Mouse (Mus musculus): ENCODE measurements around the gene Gm21974. TPM values are rescaled to one million over a fixed set of nuclear protein-coding genes. Genes with fewer than 3 reads are reported as not detected.

Gene Gm21974
- polyA plus RNA-seq, 1 experiment from 2014 or later = not detected

GRCm38 (mm10) chr7:127879301-127879700 lies 16.0 kb downstream of the Gm21974 start:
- H3K36me3 ChIP-seq (ENCODE audit: control insufficient read depth, insufficient read depth, low read length) = peaks cover 67% of the 10 kb centered on the region
- DNase-seq (ENCODE audit: low spot score) (no peak), ATAC-seq (replicated peaks; ENCODE audit: low FRiP score, low TSS enrichment, low read depth) (no peak)
- 94% methylated on average over 9 of the region's 9 CpGs for WGBS
- no peak overlapping the region for H3K9ac ChIP-seq (ENCODE audit: low read length)
- no peaks in the 10 kb centered on the region for H3K27me3 ChIP-seq (replicated peaks; ENCODE audit: control insufficient read depth, insufficient read depth, low read length)
- peaks cover 22% of the 10 kb centered on the region for H3K4me1 ChIP-seq (replicated peaks; ENCODE audit: control insufficient read depth, insufficient read depth, low read length)
- no peak overlapping the region for H3K4me3 ChIP-seq (ENCODE audit: low read depth, low read length)
- no peak overlapping the region for H3K27ac ChIP-seq (ENCODE audit: low read depth)
- no peak overlapping the region for H3K4me2 ChIP-seq (ENCODE audit: low read length)
- no peaks in the 10 kb centered on the region for H3K9me3 ChIP-seq (ENCODE audit: control insufficient read depth, low read length)

DNA sequence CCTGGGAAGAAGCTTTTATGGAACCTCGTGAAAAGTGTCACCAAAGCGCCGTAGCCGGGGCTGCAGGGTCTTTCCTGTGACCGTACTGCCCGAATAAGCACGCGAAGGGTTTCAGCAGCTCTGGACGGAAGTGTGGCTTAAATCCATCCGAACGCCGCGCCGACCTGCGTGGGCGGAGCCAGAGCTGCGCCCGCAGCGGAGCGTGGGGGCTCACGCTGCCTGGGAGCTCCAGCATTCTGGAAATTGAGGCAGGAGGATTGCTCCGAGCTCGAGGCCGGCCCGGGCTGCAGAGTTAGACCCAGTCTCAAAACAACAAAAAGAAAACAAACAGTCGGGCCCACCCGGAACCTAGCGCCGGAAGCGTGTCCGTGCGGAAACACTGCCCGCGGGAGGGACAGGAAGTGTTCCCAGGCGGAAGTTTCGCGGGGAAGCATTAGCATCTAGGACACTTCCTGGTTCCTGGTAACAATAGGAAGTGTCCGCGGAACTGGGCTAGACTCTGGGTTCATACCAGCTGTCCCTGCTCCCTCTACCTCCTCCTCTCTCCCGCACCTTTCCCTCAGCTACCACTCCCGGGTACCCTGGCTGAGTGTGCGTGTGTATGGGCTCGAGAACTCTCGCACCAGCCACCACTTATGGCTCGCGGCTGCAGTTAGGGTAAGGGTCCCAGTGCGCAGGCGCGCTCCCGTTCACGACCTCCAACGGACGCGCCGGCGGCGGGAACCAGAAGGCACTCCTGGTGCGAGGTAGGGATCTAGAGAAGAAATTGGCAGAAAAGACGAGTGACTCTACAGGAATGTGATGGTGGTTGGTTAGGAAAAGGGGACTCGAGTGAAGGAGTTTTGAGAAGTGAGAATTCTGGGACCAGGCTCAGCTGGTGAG lies 18.5 kb downstream of the Gm21974 start, which contains the start of gene Zfp668:
Gene Zfp668, minus strand, starts transcription at position 362 of the 882 bp plus-strand sequence.
- peak within 1 kb of the TSS; percentile 98 for H3K9ac ChIP-seq (ENCODE audit: low read length)
- no peaks in the 10 kb centered on the region for H3K27me3 ChIP-seq (replicated peaks; ENCODE audit: control insufficient read depth, insufficient read depth, low read length)
- peak within 1 kb of the TSS; percentile 96 for H3K4me3 ChIP-seq (ENCODE audit: low read depth, low read length)
- DNase-seq (ENCODE audit: low spot score) (peak; percentile 97), ATAC-seq (replicated peaks; ENCODE audit: low FRiP score, low TSS enrichment, low read depth) (peak; percentile 73)
- H3K9me3 ChIP-seq (ENCODE audit: control insufficient read depth, low read length) = no peaks in the 10 kb centered on the region
- peaks cover 18% of the 10 kb centered on the region for H3K4me1 ChIP-seq (replicated peaks; ENCODE audit: control insufficient read depth, insufficient read depth, low read length)
- H3K36me3 ChIP-seq (ENCODE audit: control insufficient read depth, insufficient read depth, low read length) = peaks cover 46% of the 10 kb centered on the region
- peak within 1 kb of the TSS; percentile 79 for H3K4me2 ChIP-seq (ENCODE audit: low read length)
- peak within 1 kb of the TSS; percentile 99 for H3K27ac ChIP-seq (ENCODE audit: low read depth)
- under 1% methylated on average over 60 of the region's 60 CpGs for WGBS

- H3K4me3 ChIP-seq (ENCODE audit: low read depth, low read length) = peak within 1 kb of the TSS; percentile 96
- peak; percentile 93 for DNase-seq (ENCODE audit: low spot score)
- peak; percentile 89 for ATAC-seq (replicated peaks; ENCODE audit: low FRiP score, low TSS enrichment, low read depth)
- peak within 1 kb of the TSS; percentile 99 for H3K27ac ChIP-seq (ENCODE audit: low read depth)
- H3K4me1 ChIP-seq (replicated peaks; ENCODE audit: control insufficient read depth, insufficient read depth, low read length) = peaks cover 18% of the 10 kb centered on the region
- H3K36me3 ChIP-seq (ENCODE audit: control insufficient read depth, insufficient read depth, low read length) = peaks cover 43% of the 10 kb centered on the region
- peak within 1 kb of the TSS; percentile 98 for H3K9ac ChIP-seq (ENCODE audit: low read length)
- no peaks in the 10 kb centered on the region for H3K27me3 ChIP-seq (replicated peaks; ENCODE audit: control insufficient read depth, insufficient read depth, low read length)
- 1% methylated on average over 40 of the region's 41 CpGs for WGBS
- no peaks in the 10 kb centered on the region for H3K9me3 ChIP-seq (ENCODE audit: control insufficient read depth, low read length)
- peak within 1 kb of the TSS; percentile 79 for H3K4me2 ChIP-seq (ENCODE audit: low read length)
Measured at GRCm38 (mm10) chr7:127876041-127876466, 19.2 kb downstream of the Gm21974 start, which contains the start of gene Zfp646. Gene Zfp646 (plus strand): TSS chr7:127876221.

GRCm38 (mm10) chr7:127875627-127876001 lies 19.6 kb downstream of the Gm21974 start:
- DNase-seq (ENCODE audit: low spot score) (peak; percentile 95), ATAC-seq (replicated peaks; ENCODE audit: low FRiP score, low TSS enrichment, low read depth) (peak; percentile 93)
- WGBS = under 1% methylated on average over 40 of the region's 43 CpGs
- H3K4me2 ChIP-seq (ENCODE audit: low read length) = peak overlapping the region; percentile 79
- no peaks in the 10 kb centered on the region for H3K9me3 ChIP-seq (ENCODE audit: control insufficient read depth, low read length)
- peak overlapping the region; percentile 96 for H3K4me3 ChIP-seq (ENCODE audit: low read depth, low read length)
- no peaks in the 10 kb centered on the region for H3K27me3 ChIP-seq (replicated peaks; ENCODE audit: control insufficient read depth, insufficient read depth, low read length)
- peak overlapping the region; percentile 98 for H3K9ac ChIP-seq (ENCODE audit: low read length)
- peaks cover 18% of the 10 kb centered on the region for H3K4me1 ChIP-seq (replicated peaks; ENCODE audit: control insufficient read depth, insufficient read depth, low read length)
- peaks cover 38% of the 10 kb centered on the region for H3K36me3 ChIP-seq (ENCODE audit: control insufficient read depth, insufficient read depth, low read length)
- H3K27ac ChIP-seq (ENCODE audit: low read depth) = peak overlapping the region; percentile 99

DNA sequence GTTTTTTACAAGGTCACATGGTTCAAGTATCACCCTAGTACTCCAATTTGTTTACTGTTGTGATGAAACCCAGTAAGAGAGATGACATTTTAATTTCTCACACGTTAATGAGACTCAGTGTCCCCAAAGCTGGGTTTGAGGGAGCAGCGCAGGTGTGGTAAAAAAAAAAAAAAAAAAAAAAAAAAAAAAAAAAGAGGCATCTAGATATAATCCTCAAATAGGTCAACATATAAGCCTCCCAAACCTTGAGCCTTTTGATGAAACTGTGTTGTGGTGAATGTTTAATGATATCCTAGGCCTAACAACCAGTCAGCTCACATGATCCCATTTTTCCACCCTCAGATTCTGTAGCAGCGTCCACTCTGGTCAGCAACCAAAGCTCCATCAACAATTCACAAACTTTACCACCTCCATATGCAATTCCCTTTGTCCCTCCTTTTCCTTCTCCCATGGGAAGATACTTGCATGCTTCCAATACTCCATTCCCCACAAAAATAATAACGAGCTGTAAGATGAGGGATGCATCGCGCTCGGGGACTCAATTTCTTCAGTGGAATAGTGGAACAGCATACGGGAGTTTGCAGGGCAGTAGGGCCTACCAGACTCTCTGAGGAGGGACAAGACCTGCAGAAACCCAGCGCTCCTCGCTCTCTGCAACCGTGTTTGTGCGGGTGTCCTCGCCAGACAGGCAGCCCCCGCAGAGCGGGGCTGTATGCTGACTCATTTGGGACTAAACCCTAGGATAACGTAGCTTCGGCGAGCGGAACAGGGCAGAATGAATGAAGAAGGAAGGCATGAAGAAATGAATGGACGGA lies 20.2 kb downstream of the Gm21974 start:
- DNase-seq (ENCODE audit: low spot score) (no peak), ATAC-seq (replicated peaks; ENCODE audit: low FRiP score, low TSS enrichment, low read depth) (peak; percentile 14; the same call in 1 of the 2 replicates)

DNA sequence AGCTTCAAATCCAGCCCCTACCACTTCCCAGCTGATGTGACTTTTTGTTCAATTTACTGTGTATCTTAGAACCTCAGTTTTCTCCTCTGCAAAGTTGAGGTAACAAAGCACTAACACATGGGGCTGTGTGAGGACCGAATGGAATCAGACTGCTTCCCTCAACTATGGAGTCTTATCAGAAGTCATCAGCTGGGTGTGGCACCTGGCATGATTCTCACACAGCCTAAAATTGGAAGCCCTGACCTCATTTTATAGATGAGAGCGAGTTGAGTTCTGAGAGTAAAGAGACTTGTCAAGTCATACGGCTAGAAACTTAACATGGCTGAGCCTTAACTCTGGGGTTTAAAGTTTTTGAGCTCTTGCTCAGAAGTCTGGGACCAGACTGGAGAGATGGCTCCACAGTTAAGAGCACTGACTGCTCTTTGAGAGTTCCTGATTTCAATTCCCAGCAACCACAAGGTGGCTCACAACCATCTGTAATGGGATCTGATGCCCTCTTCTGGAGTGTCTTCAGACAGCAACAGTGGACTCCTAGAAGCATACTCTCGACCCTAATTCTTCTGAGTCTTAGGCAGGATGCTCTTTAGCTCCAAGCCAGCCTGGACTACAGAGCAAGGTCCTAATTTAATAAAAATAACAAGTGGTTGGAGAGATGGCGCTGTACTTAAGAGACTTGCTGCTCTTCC lies 25.0 kb downstream of the Gm21974 start:
- Histone ChIP-seq H3K27me3 (replicated peaks; ENCODE audit: control insufficient read depth, insufficient read depth, low read length) (no peaks in the 10 kb centered on the region), H3K4me2 (ENCODE audit: low read length) (no peak overlapping the region), H3K36me3 (ENCODE audit: control insufficient read depth, insufficient read depth, low read length) (peaks cover 37% of the 10 kb centered on the region), H3K9me3 (ENCODE audit: control insufficient read depth, low read length) (no peaks in the 10 kb centered on the region), H3K9ac (ENCODE audit: low read length) (no peak overlapping the region), H3K27ac (ENCODE audit: low read depth) (no peak overlapping the region), H3K4me3 (ENCODE audit: low read depth, low read length) (no peak overlapping the region), H3K4me1 (replicated peaks; ENCODE audit: control insufficient read depth, insufficient read depth, low read length) (peaks cover 10% of the 10 kb centered on the region; the same call in 1 of the 2 replicates)
- 81% methylated on average over 5 of the region's 5 CpGs for WGBS
- DNase-seq (ENCODE audit: low spot score) (no peak), ATAC-seq (replicated peaks; ENCODE audit: low FRiP score, low TSS enrichment, low read depth) (no peak)

More for the DNA sequence above, 20.2 kb downstream of the Gm21974 start:
- H3K9ac ChIP-seq (ENCODE audit: low read length) = peak overlapping the region; percentile 98
- H3K9me3 ChIP-seq (ENCODE audit: control insufficient read depth, low read length) = no peaks in the 10 kb centered on the region
- H3K4me3 ChIP-seq (ENCODE audit: low read depth, low read length) = peak overlapping the region; percentile 96
- H3K36me3 ChIP-seq (ENCODE audit: control insufficient read depth, insufficient read depth, low read length) = peaks cover 32% of the 10 kb centered on the region
- WGBS = 4% methylated on average over 20 of the region's 20 CpGs
- peak overlapping the region; percentile 99 for H3K27ac ChIP-seq (ENCODE audit: low read depth)
- H3K4me2 ChIP-seq (ENCODE audit: low read length) = peak overlapping the region; percentile 79
- H3K27me3 ChIP-seq (replicated peaks; ENCODE audit: control insufficient read depth, insufficient read depth, low read length) = no peaks in the 10 kb centered on the region
- peaks cover 18% of the 10 kb centered on the region for H3K4me1 ChIP-seq (replicated peaks; ENCODE audit: control insufficient read depth, insufficient read depth, low read length)

DNA sequence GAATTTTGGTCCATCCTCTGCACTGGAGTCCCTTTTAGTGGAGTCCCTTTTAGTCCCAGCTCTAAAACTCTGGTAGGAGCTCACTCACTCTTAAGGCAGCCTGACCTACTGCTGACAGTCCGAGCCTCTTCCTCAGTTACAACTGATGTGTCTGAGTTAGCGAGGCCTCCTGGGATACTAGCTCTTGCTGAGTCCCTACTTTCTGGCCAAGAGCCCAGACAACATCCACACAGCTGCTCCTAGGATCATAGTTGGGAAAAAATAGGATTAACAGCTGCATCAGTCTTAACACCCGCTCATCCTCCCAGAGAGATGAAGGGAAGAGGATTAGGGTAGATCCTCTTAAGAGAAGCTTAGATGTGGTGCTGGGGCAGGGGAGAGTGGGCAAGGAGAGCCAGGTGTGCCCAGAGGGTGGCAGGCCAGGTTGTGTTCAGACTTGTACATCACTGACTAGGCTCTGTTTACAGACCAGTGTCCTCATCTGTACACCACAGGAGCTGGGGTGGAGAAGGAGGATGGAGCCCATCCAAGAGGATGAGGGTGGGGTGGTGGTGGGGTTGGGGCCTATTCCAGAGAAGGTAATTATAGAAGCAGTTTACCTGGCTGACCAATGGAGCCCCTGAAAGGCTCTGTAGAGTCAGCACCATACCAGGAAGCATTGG lies 26.0 kb downstream of the Gm21974 start:
- Histone ChIP-seq H3K27me3 (replicated peaks; ENCODE audit: control insufficient read depth, insufficient read depth, low read length) (no peaks in the 10 kb centered on the region), H3K9ac (ENCODE audit: low read length) (no peak overlapping the region), H3K4me3 (ENCODE audit: low read depth, low read length) (no peak overlapping the region), H3K36me3 (ENCODE audit: control insufficient read depth, insufficient read depth, low read length) (peaks cover 46% of the 10 kb centered on the region), H3K27ac (ENCODE audit: low read depth) (no peak overlapping the region), H3K4me1 (replicated peaks; ENCODE audit: control insufficient read depth, insufficient read depth, low read length) (peaks cover 6% of the 10 kb centered on the region; the same call in 1 of the 2 replicates), H3K9me3 (ENCODE audit: control insufficient read depth, low read length) (no peaks in the 10 kb centered on the region), H3K4me2 (ENCODE audit: low read length) (no peak overlapping the region)
- no peak for DNase-seq (ENCODE audit: low spot score)
- no peak; the same call in 1 of the 2 replicates for ATAC-seq (replicated peaks; ENCODE audit: low FRiP score, low TSS enrichment, low read depth)
- 61% methylated on average over 3 of the region's 3 CpGs for WGBS
